Mouse (Mus musculus): ENCODE measurements around the gene Itgb7. TPM values are rescaled to one million over a fixed set of nuclear protein-coding genes. Genes with fewer than 3 reads are reported as not detected.
"Not testable (repeated sequence)": the region's sequence is repeated elsewhere in the genome, so short reads cannot be mapped to it uniquely, and the experiment has no call there.

Itgb7 gene
- total RNA-seq, 2 experiments from 2014 or later = 26.0 to 32.8 TPM

DNA sequence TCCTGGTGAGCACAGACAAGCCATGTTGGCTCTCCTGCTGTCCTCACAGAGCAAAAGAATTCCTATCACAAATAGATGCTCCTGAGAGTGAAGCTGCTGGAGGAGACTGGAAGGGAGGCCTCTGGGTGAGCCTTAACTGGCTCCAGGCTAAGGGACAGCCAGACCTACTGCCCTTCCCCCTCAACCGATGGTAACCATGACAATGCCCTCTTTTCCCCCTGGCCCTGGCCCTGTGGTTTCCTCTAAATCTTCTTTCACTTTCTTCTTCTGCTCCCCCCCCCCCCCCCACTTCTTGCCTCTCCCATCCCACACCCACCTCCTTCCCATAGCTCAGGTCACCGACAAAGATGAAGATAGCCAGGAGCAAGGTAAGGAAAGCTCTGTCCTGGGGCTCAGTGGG lies 2.2 kb upstream of the Itgb7 start:
- ATAC-seq (replicated peaks; ENCODE audit: low FRiP score, poor library complexity, severe bottlenecking) = no peak

DNA sequence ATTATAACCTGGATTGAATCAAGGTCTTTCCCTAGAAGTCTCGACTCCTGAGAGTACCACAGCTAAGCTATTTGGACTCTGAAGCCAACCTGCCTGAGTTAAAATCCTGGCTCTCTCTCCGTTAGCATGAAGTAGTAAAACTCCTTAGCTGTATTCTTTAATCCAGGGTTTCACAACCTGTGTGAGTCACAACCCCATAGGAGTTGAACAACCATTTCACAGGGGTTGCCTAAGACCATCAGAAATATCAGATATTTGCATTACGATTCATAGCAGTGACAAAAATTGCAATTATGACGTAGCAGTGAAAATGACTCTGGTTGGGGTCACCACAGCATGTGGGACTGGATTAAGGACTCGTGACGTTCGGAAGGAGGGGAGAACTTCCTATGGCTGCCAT lies 1.0 kb upstream of the Itgb7 start:
- ATAC-seq (replicated peaks; ENCODE audit: low FRiP score, poor library complexity, severe bottlenecking) = no peak

GRCm38 (mm10) chr15:102230408-102231321 lies 1.1 kb downstream of the Itgb7 start:
- no peak for ATAC-seq (replicated peaks; ENCODE audit: low FRiP score, poor library complexity, severe bottlenecking)

GRCm38 (mm10) chr15:102225619-102226018 lies 6.1 kb downstream of the Itgb7 start:
- ATAC-seq (replicated peaks; ENCODE audit: low FRiP score, poor library complexity, severe bottlenecking) = not testable (repeated sequence)

DNA sequence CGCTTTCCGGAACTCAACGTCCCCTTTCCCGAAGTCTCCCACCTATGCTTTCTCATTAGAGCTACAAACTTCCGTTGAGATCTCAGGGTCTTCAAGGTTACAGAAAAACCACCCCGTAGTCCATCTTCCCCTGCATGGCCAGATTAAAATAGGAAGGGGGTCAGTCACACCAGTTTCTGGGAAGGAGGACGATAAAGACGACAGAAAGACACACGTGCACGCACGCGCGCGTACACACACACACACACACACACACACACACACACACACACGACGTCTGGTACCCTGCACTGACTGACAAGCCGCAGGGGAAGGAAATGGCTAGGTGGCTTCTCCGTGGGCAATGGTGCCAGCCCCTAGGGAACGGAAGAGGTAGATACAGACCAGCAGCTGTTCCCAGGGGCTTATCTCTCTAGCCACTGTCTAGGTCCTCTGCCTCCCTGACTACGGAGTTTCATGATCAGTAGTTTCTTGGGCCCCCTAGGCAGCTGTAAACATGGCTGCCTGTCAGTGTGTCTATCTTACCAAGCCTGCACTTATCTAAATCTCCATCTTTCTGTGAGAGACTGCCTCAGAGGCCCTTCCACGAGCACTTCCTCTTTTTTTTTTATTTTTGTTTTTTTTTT lies 6.6 kb downstream of the Itgb7 start:
- ATAC-seq (replicated peaks; ENCODE audit: low FRiP score, poor library complexity, severe bottlenecking) = peak; percentile 73

DNA sequence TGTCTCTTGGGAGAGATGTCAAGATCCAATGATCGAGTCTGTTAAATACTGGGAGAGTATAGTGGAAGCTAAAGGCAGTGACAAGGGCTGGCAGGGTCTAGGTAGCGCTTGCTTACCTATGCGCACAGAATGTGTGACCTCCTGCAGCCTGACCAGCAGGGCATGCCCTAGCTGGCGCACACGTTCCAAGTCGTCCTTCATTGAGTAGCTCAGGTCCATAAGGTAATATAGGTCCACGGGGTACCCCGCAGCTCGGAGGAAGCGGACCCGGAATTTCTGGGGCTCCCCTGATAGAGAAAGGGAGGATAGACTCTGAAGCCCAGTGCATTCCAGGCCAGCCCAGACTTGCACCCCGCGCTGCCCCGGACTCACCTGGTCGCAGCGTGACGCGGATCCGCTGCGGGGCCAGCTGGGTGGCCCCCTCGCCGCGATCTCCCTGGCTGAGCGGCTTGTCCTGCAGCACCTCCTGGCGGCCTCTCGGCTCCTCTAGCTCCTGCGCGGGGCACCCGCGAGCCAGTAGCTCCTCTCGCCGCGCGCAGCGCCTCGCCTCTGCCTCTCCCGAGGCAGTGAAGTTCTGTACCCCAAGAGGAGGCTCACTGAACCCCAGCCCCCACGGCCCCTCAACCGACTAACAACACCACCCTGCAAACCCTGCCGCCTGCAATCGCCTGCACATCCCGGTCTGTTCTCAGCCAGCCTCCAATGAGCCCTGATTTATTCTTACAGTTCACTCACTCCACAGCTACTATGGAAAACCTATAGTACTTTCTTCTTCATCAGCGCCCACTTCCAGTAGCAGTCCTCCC lies 7.4 kb downstream of the Itgb7 start:
- peak; percentile 69 for ATAC-seq (replicated peaks; ENCODE audit: low FRiP score, poor library complexity, severe bottlenecking)

DNA sequence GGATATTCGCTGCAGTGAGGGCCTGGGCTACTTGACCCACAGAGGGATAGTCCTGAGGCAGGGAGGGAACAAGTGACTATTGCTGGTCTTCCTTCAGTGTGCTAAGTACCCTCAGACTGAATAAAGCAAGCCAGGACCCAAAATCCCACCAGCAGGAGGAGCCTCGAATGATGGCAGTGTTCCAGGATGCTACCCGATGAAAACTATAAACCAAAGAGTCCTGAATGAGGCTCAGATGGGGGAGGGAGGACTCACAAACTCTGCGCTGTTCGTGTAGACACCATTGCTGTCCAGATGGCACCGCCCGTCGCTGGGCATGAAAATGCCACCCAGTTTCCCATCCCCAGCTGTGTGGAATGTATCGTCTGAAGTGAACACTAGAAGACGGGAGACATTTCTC lies 9.4 kb downstream of the Itgb7 start:
- no peak for ATAC-seq (replicated peaks; ENCODE audit: low FRiP score, poor library complexity, severe bottlenecking)

DNA sequence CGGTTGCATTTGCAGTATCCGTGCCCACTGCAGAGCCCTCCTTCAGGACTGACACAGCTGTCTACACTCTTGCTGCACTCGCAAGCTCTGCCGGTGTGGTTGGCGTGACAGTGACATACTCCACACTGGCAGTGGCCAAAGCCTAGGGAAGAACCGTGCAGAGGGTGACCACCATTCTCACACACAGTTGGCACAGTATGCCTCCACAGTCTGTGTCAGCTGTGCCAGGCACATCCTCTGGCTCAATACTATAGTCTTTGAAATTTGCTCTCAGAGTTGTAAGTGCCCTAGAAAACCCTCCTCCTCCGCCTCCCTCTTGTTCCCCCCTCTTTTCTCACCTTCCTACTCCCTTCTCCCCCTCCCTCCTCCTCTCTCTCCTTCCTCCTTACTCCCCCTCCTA lies 14.4 kb downstream of the Itgb7 start:
- no peak for ATAC-seq (replicated peaks; ENCODE audit: low FRiP score, poor library complexity, severe bottlenecking)

- no peak for ATAC-seq (replicated peaks; ENCODE audit: low FRiP score, poor library complexity, severe bottlenecking)
These were observed 15.1 kb downstream of the Itgb7 start for GRCm38 (mm10) chr15:102216459-102217228.

- ATAC-seq (replicated peaks; ENCODE audit: low FRiP score, poor library complexity, severe bottlenecking) = no peak
These were observed 16.1 kb downstream of the Itgb7 start for GRCm38 (mm10) chr15:102215624-102216023.

GRCm38 (mm10) chr15:102214132-102214531 lies 17.6 kb downstream of the Itgb7 start:
- ATAC-seq (replicated peaks; ENCODE audit: low FRiP score, poor library complexity, severe bottlenecking) = no peak

DNA sequence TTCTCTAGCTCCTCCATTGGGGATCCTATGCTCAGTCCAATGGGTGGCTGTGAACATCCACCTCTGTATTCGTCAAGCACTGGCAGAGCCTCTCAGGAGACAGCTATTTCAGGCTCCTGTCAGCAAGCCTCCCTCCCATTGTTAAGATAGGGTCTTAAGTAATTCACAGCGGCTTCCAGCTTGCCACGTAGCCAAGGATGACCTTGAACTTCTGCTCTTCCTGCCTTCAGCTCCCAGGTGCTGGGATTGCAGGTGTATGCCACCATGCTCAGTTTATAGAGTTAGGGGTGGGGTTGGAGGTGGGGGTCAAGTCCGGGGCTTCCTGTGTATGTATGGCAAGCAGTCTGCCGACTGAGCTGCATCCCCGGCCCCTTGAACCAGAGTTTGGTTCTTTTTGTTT lies 19.8 kb downstream of the Itgb7 start:
- no peak for ATAC-seq (replicated peaks; ENCODE audit: low FRiP score, poor library complexity, severe bottlenecking)

GRCm38 (mm10) chr15:102210816-102211215 lies 20.9 kb downstream of the Itgb7 start:
- no peak for ATAC-seq (replicated peaks; ENCODE audit: low FRiP score, poor library complexity, severe bottlenecking)

GRCm38 (mm10) chr15:102209114-102209513 lies 22.6 kb downstream of the Itgb7 start:
- no peak for ATAC-seq (replicated peaks; ENCODE audit: low FRiP score, poor library complexity, severe bottlenecking)

- ATAC-seq (replicated peaks; ENCODE audit: low FRiP score, poor library complexity, severe bottlenecking) = no peak
These were observed 23.6 kb downstream of the Itgb7 start for GRCm38 (mm10) chr15:102208092-102208561.

GRCm38 (mm10) chr15:102207351-102207750 lies 24.4 kb downstream of the Itgb7 start:
- no peak for ATAC-seq (replicated peaks; ENCODE audit: low FRiP score, poor library complexity, severe bottlenecking)

DNA sequence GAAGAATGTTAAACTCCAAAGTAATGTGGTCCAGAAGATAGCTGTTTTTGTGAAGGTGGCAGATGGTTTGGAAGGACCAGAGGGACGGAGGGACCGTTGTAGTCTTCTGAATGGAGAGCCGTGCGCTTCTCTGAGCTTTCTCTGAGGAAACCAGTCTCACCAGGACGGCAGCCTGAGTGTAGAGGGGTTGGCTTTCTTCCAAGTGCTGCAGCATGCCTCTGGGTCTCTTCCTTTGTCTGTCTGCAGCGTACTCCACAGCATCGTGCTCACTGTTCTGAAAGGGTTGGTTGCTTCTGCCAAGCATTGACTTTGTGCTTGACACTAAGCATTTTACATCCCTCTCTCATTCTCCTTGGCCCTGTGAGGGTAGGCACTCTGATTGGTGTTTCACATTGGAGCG lies 26.0 kb downstream of the Itgb7 start:
- no peak for ATAC-seq (replicated peaks; ENCODE audit: low FRiP score, poor library complexity, severe bottlenecking)

DNA sequence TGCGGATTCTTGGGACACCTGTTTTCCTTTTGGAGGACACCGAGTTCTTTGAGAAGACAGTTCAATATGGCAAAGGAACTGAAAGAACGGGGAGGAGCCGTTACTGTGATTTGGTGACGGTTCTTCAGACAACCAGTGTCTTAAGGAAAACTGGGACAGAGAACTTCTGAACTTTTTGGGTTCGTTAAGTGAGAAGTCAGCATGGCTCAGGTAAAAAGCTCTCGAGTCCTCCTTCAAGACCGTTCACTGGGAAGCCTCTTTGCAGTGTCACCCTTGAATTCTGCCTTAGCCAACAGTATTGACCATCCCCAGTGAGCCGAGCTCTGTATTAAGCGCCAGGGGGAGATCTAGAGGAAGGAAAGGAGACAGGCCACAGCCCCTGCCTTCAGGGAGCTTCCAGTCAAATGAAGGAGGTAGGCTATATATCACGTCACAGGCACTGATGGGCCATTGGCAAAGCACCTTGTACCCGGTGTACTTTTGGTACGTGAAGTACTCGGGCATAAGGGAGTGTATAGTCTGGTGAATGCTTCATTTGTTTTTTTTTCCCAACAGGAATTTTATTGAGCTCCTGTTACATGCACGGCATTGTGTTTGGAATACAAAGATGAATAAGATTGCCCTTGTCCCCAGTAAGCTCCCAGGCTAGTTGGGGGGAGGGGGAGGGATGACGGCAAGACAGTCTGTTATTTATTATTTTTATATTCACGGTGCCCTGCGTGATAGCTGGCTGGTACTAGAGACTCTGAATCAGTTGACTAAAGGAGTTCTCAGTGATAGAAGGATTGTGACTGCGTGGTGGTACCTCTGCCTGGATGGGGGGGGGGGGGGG lies 26.9 kb downstream of the Itgb7 start, which contains the start of gene Csad:
TSS of gene Csad (minus strand) at position 51 of the 832 bp plus-strand sequence.
- ATAC-seq (replicated peaks; ENCODE audit: low FRiP score, poor library complexity, severe bottlenecking) = no peak
